In genomic region chr9:58196610-58197567, GRCm38 (mm10) we compare ENCODE assay signal across 11 mouse cellular contexts. TPM values are rescaled to one million over a fixed set of nuclear protein-coding genes. Genes with fewer than 3 reads are reported as not detected.
DNase-seq lines count a peak whose midpoint lies in the region; ATAC-seq lines count a peak whose summit lies in the region.
"Had no signal": no experiment of that assay in that cellular context is flagged by ENCODE, and none has a peak within 500 bp of the region (broad histone marks: within the 10 kb centered on the region; RNA-seq: fewer than 3 reads in every experiment).

No protein-coding gene starts in this region.

- H3K4me1 ChIP-seq in heart, embryonic 13.5 days, result peaks cover 45% of the 10 kb centered on the region
- H3K4me1 ChIP-seq in forebrain, embryonic 15.5 days, result peaks cover 64% of the 10 kb centered on the region
- H3K4me1 ChIP-seq in midbrain, embryonic 11.5 days (ENCODE audit: control insufficient read depth, insufficient read depth, low read length), result peaks cover 24% of the 10 kb centered on the region

- WGBS in heart, embryonic 13.5 days, result 3% methylated on average over 46 of the region's 46 CpGs
- 10% methylated on average over 46 of the region's 46 CpGs for WGBS in forebrain, embryonic 15.5 days
- 1% methylated on average over 46 of the region's 46 CpGs for WGBS in midbrain, embryonic 11.5 days

- no peak overlapping the region for H3K27ac ChIP-seq in heart, embryonic 13.5 days (replicated peaks)
- H3K27ac ChIP-seq in forebrain, embryonic 15.5 days (replicated peaks), result peak overlapping the region; percentile 97
- H3K27ac ChIP-seq in midbrain, embryonic 11.5 days (ENCODE audit: low read depth, low read length), result 0 out of 2 replicates have a peak overlapping the region, but pooled peaks have one; percentile 4
- H3K27ac ChIP-seq: macrophage had no signal

- H3K4me2 ChIP-seq in heart, embryonic 13.5 days, result peak overlapping the region; percentile 71
- H3K4me2 ChIP-seq in forebrain, embryonic 15.5 days (replicated peaks), result peak overlapping the region; percentile 77
- H3K4me2 ChIP-seq in midbrain, embryonic 11.5 days, result peak overlapping the region; percentile 38

- H3K9me3 ChIP-seq in heart, embryonic 13.5 days, result no peaks in the 10 kb centered on the region
- no peaks in the 10 kb centered on the region for H3K9me3 ChIP-seq in forebrain, embryonic 15.5 days
- no peaks in the 10 kb centered on the region for H3K9me3 ChIP-seq in midbrain, embryonic 11.5 days (ENCODE audit: control insufficient read depth, low read length)

- H3K9ac ChIP-seq in heart, embryonic 13.5 days, result peak overlapping the region; percentile 58; the same call in 1 of the 2 replicates
- H3K9ac ChIP-seq in forebrain, embryonic 15.5 days (replicated peaks), result peak overlapping the region; percentile 70
- H3K9ac ChIP-seq in midbrain, embryonic 11.5 days (ENCODE audit: low read length), result peak overlapping the region; percentile 46

- peaks cover 92% of the 10 kb centered on the region for H3K27me3 ChIP-seq in heart, embryonic 13.5 days (replicated peaks)
- peaks cover 42% of the 10 kb centered on the region; the same call in 1 of the 2 replicates for H3K27me3 ChIP-seq in forebrain, embryonic 15.5 days
- peaks cover 71% of the 10 kb centered on the region for H3K27me3 ChIP-seq in midbrain, embryonic 11.5 days (ENCODE audit: control insufficient read depth, insufficient read depth, low read length)

- DNase-seq in heart, postnatal 4 days, result no peak
- DNase-seq in R1 (ENCODE audit: low read depth, low spot score), result peak; percentile 66
- DNase-seq in midbrain, embryonic 11.5 days (ENCODE audit: low spot score, missing footprints), result peak; percentile 91
- DNase-seq in left cerebral cortex, adult 11 months (ENCODE audit: low spot score), result no peak
- no peak for DNase-seq in urinary bladder, adult 18-20 months (ENCODE audit: low spot score in 2 of 2)
- DNase-seq in kidney, postnatal 4 days, result no peak

- no peak for ATAC-seq in heart, embryonic 13.5 days (ENCODE audit: extremely low read depth, insufficient number of reproducible peaks, low FRiP score, low TSS enrichment)
- ATAC-seq in forebrain, embryonic 15.5 days (replicated peaks), result no peak
- no peak for ATAC-seq in midbrain, embryonic 11.5 days (ENCODE audit: low FRiP score)

- H3K4me3 ChIP-seq in heart, embryonic 13.5 days, result peak overlapping the region; percentile 44
- H3K4me3 ChIP-seq in forebrain, embryonic 15.5 days, result peak overlapping the region; percentile 54
- peak overlapping the region; percentile 23 for H3K4me3 ChIP-seq in midbrain, embryonic 11.5 days (ENCODE audit: low read depth, low read length)
- H3K4me3 ChIP-seq: erythroblast, embryonic 14.5 days had no signal

- no peaks in the 10 kb centered on the region for H3K36me3 ChIP-seq in heart, embryonic 13.5 days
- no peaks in the 10 kb centered on the region for H3K36me3 ChIP-seq in forebrain, embryonic 15.5 days
- no peaks in the 10 kb centered on the region for H3K36me3 ChIP-seq in midbrain, embryonic 11.5 days (ENCODE audit: control insufficient read depth, insufficient read depth, low read length)

RNA-seq across cellular contexts. Expression of gene Islr, which starts 7.2 kb away (rescaled TPM):
- 18.6 and 23.3 TPM in 2 replicates for polyA plus RNA-seq in heart, embryonic 13.5 days (2015; fragmentation: Nextera tagmentation; extraction: Ambion mirVana)
- 10 to 100 TPM; 25.4 to 31.0 TPM for total RNA-seq in heart, postnatal 4 days (2021)
- polyA plus RNA-seq in forebrain, embryonic 15.5 days (2015; fragmentation: Nextera tagmentation; extraction: Ambion mirVana), result 15.1 and 16.9 TPM in 2 replicates
- 13.0 and 13.9 TPM in 2 replicates for polyA plus RNA-seq in midbrain, embryonic 11.5 days (2014; fragmentation: Nextera tagmentation; extraction: Ambion mirVana)
- total RNA-seq: MEL had no signal
- polyA plus RNA-seq: erythroblast, embryonic 14.5 days; macrophage had no signal

RNA-seq across cellular contexts. Expression of gene Islr2, which starts 7.2 kb away (rescaled TPM):
- polyA plus RNA-seq in heart, embryonic 13.5 days (2015; fragmentation: Nextera tagmentation; extraction: Ambion mirVana), result 0.05 and 0.17 TPM in 2 replicates
- under 1 TPM; 0.83 to 0.86 TPM for total RNA-seq in heart, postnatal 4 days (2021)
- 83.3 and 83.4 TPM in 2 replicates for polyA plus RNA-seq in forebrain, embryonic 15.5 days (2015; fragmentation: Nextera tagmentation; extraction: Ambion mirVana)
- polyA plus RNA-seq in midbrain, embryonic 11.5 days (2014; fragmentation: Nextera tagmentation; extraction: Ambion mirVana), result 18.7 and 19.6 TPM in 2 replicates
- polyA plus RNA-seq: erythroblast, embryonic 14.5 days; macrophage had no signal

RNA-seq across cellular contexts. Expression of gene Pml, which starts 52.7 kb away (rescaled TPM):
- polyA plus RNA-seq in heart, embryonic 13.5 days (2015; fragmentation: Nextera tagmentation; extraction: Ambion mirVana), result 11.9 and 12.9 TPM in 2 replicates
- total RNA-seq in heart, postnatal 4 days (2021), result 10 to 100 TPM; 15.3 to 17.6 TPM
- 7.5 and 8.8 TPM in 2 replicates for polyA plus RNA-seq in forebrain, embryonic 15.5 days (2015; fragmentation: Nextera tagmentation; extraction: Ambion mirVana)
- polyA plus RNA-seq in midbrain, embryonic 11.5 days (2014; fragmentation: Nextera tagmentation; extraction: Ambion mirVana), result 8.7 and 10.1 TPM in 2 replicates

RNA-seq across cellular contexts. Expression of gene Stoml1, which starts 56.1 kb away (rescaled TPM):
- 25.0 and 25.6 TPM in 2 replicates for polyA plus RNA-seq in heart, embryonic 13.5 days (2015; fragmentation: Nextera tagmentation; extraction: Ambion mirVana)
- total RNA-seq in heart, postnatal 4 days (2021), result 10 to 100 TPM; 14.2 to 17.1 TPM
- 107 and 109 TPM in 2 replicates for polyA plus RNA-seq in forebrain, embryonic 15.5 days (2015; fragmentation: Nextera tagmentation; extraction: Ambion mirVana)
- 27.6 and 29.7 TPM in 2 replicates for polyA plus RNA-seq in midbrain, embryonic 11.5 days (2014; fragmentation: Nextera tagmentation; extraction: Ambion mirVana)
- polyA plus RNA-seq: erythroblast, embryonic 14.5 days had no signal

Comparison
In these comparisons a context has a peak if more than half of its experiments do, and no peak if none do; other contexts are left out.
1. DNase-seq: peak in R1 (single experiment) and midbrain, embryonic 11.5 days (single experiment); none in heart, postnatal 4 days (single experiment), left cerebral cortex, adult 11 months (single experiment), urinary bladder, adult 18-20 months (0 of 2) and kidney, postnatal 4 days (0 of 2).
2. RNA of gene Islr2, which starts 7.2 kb away (polyA plus RNA-seq): 83.3 to 83.4 TPM in forebrain, embryonic 15.5 days and 18.7 to 19.6 TPM in midbrain, embryonic 11.5 days; 0.05 to 0.17 TPM in heart, embryonic 13.5 days; every median in the first group is over 10 times any median in the second.
3. Peak in every context shown above with its lines, with median percentiles within 50 percentile points of each other: H3K4me2 ChIP-seq, H3K4me3 ChIP-seq and H3K9ac ChIP-seq.